In genomic region chr9:71877867-71878266, GRCm38 (mm10) we compare ENCODE assay signal across 20 mouse cellular contexts.
DNase-seq lines count a peak whose midpoint lies in the region; ATAC-seq lines count a peak whose summit lies in the region.
"Had no signal": no experiment of that assay in that cellular context is flagged by ENCODE, and none has a peak within 500 bp of the region (broad histone marks: within the 10 kb centered on the region; RNA-seq: fewer than 3 reads in every experiment).

No protein-coding gene starts in this region.

- peak overlapping the region; percentile 65 for H3K27ac ChIP-seq in hindbrain, embryonic 14.5 days
- H3K27ac ChIP-seq in midbrain, embryonic 16.5 days (ENCODE audit: low read length) = no peak overlapping the region
- H3K27ac ChIP-seq: embryonic facial prominence, embryonic 13.5 days; limb, embryonic 12.5 days; liver, embryonic 15.5 days; macrophage had no signal

- H3K4me3 ChIP-seq in hindbrain, embryonic 14.5 days (replicated peaks; ENCODE audit: low read length) = no peak overlapping the region
- no peak overlapping the region for H3K4me3 ChIP-seq in midbrain, embryonic 16.5 days (ENCODE audit: low read depth, low read length)
- H3K4me3 ChIP-seq: embryonic facial prominence, embryonic 13.5 days; limb, embryonic 12.5 days; liver, embryonic 15.5 days had no signal

- H3K36me3 ChIP-seq in hindbrain, embryonic 14.5 days (replicated peaks; ENCODE audit: control insufficient read depth, insufficient read depth) = peaks cover 22% of the 10 kb centered on the region
- no peaks in the 10 kb centered on the region for H3K36me3 ChIP-seq in midbrain, embryonic 16.5 days (ENCODE audit: control insufficient read depth, insufficient read depth, low read length)

- WGBS in hindbrain, embryonic 14.5 days = 68% methylated on average over 3 of the region's 3 CpGs
- 57% methylated on average over 3 of the region's 3 CpGs for WGBS in midbrain, embryonic 16.5 days

- H3K4me1 ChIP-seq in hindbrain, embryonic 14.5 days (replicated peaks; ENCODE audit: control insufficient read depth, insufficient read depth, low read length) = peaks cover 32% of the 10 kb centered on the region
- peaks cover 16% of the 10 kb centered on the region for H3K4me1 ChIP-seq in midbrain, embryonic 16.5 days (ENCODE audit: control insufficient read depth, insufficient read depth, low read length)
- H3K4me1 ChIP-seq: liver, embryonic 15.5 days had no signal

- intact Hi-C loops in left cerebral cortex, postnatal 4 days (cut with DNase I) = no loop called here
- intact Hi-C loops in left cerebral cortex, postnatal 14 days (cut with DNase I) = no loop called here

- no peaks in the 10 kb centered on the region for H3K9me3 ChIP-seq in hindbrain, embryonic 14.5 days (ENCODE audit: control insufficient read depth, low read length)
- H3K9me3 ChIP-seq in midbrain, embryonic 16.5 days (replicated peaks; ENCODE audit: control insufficient read depth, low read length, poor library complexity, severe bottlenecking) = no peaks in the 10 kb centered on the region
- H3K9me3 ChIP-seq: limb, embryonic 12.5 days; liver, embryonic 15.5 days had no signal

- peak; percentile 37 for DNase-seq in left cerebral cortex, postnatal 4 days
- DNase-seq in left cerebral cortex, postnatal 14 days (ENCODE audit: low spot score in 2 of 2) = no peak
- peak; percentile 24 for DNase-seq in brain, adult 2 months (ENCODE audit: low read depth, low spot score)
- DNase-seq in hindbrain, embryonic 14.5 days (ENCODE audit: low spot score) = no peak
- DNase-seq in embryo, embryonic 9.5 days (ENCODE audit: extremely low spot score) = no peak
- DNase-seq in kidney, postnatal 14 days = no peak
- DNase-seq: adrenal gland, postnatal 25 days; cerebellum, adult 8-10 months; gastrocnemius, postnatal 25 days; heart, postnatal 10 days; layer of hippocampus, postnatal 36 days; retina, postnatal 1 day; thymus, postnatal 36 days had no signal

- no peak overlapping the region for H3K9ac ChIP-seq in hindbrain, embryonic 14.5 days
- no peak overlapping the region for H3K9ac ChIP-seq in midbrain, embryonic 16.5 days (ENCODE audit: low read depth, low read length)
- H3K9ac ChIP-seq: embryonic facial prominence, embryonic 13.5 days; limb, embryonic 12.5 days; liver, embryonic 15.5 days had no signal

- ATAC-seq in hindbrain, embryonic 14.5 days (ENCODE audit: low FRiP score) = no peak
- 0 out of 2 replicates have a peak, but pooled peaks have one; percentile 28 for ATAC-seq in midbrain, embryonic 16.5 days
- ATAC-seq: activated CD4-positive, CD25-positive, alpha-beta regulatory T cell, adult 4 months; Patski had no signal

- H3K4me2 ChIP-seq in hindbrain, embryonic 14.5 days (replicated peaks) = no peak overlapping the region
- H3K4me2 ChIP-seq in midbrain, embryonic 16.5 days (ENCODE audit: low read length) = no peak overlapping the region
- H3K4me2 ChIP-seq: embryonic facial prominence, embryonic 13.5 days; limb, embryonic 12.5 days; liver, embryonic 15.5 days had no signal

- H3K27me3 ChIP-seq in hindbrain, embryonic 14.5 days (ENCODE audit: control insufficient read depth, insufficient read depth, low read length) = no peaks in the 10 kb centered on the region
- no peaks in the 10 kb centered on the region for H3K27me3 ChIP-seq in midbrain, embryonic 16.5 days (ENCODE audit: control insufficient read depth, insufficient read depth, low read depth, low read length)
- H3K27me3 ChIP-seq: embryonic facial prominence, embryonic 13.5 days; limb, embryonic 12.5 days; liver, embryonic 15.5 days; Patski had no signal

Comparison
In these comparisons a context has a peak if more than half of its experiments do, and no peak if none do; other contexts are left out.
1. DNase-seq: peak in left cerebral cortex, postnatal 4 days (single experiment) and brain, adult 2 months (single experiment); none in left cerebral cortex, postnatal 14 days (0 of 2), hindbrain, embryonic 14.5 days (single experiment), embryo, embryonic 9.5 days (single experiment) and kidney, postnatal 14 days (single experiment).